Mouse (Mus musculus): ENCODE results near the gene Tcf12. TPM values are rescaled to one million over a fixed set of nuclear protein-coding genes. Genes with fewer than 3 reads are reported as not detected.

Tcf12 gene
- total RNA-seq (2021): 10 to 100 TPM; 38.9 to 48.0 TPM
- long read RNA-seq, experiment 1, full-length matches to known transcripts: 14 of 38 reads
- long read RNA-seq, experiment 1, partial matches to known transcripts: 3 of 38 reads
- long read RNA-seq, experiment 1, other reads (novel, unspliced or antisense): 21 of 38 reads
- long read RNA-seq, experiment 2, full-length matches to known transcripts: 15 of 28 reads
- long read RNA-seq, experiment 2, partial matches to known transcripts: 3 of 28 reads
- long read RNA-seq, experiment 2, other reads (novel, unspliced or antisense): 10 of 28 reads

- Histone ChIP-seq H3K27ac (peak within 1 kb of the TSS; percentile 94), H3K4me3 (peak within 1 kb of the TSS; percentile 97)
- no peak for TF ChIP-seq CTCF (IDR thresholded peaks at IDR 0.05)
- peak; percentile 83 to 86 for DNase-seq (ENCODE audit: extremely low spot score in 1 of 2, low spot score in 2 of 2)
- intact Hi-C loops (cut with DNase I): loop anchor here (1.0 to 10.0 kb wide), 5 partner anchors 21 to 277 kb away; partner anchors contain the start of gene Zfp280d
Measured at GRCm38 (mm10) chr9:72111622-72112550, at the start of gene Tcf12. Tcf12 (minus strand) TSS chr9:72111871.

DNA sequence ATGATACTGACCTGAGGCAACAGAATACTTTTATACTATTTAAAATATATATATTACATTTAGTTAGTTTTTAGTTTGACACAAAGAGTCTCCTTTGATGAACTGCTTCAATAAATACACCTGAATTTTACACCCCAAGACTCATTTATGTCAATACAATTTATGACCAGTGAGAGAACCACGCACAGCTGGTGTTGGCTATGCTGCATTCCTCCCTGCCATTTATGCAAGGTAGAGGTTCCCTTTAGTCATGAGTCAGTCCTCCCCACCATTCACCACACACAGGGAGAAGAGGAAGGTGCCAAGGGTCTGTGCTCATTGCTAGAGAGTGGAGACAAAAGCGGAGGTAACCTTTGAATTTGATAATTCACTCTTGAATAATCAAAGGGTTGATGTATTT is 46.7 kb upstream of the Tcf12 start:
- no peak for DNase-seq (ENCODE audit: extremely low spot score in 1 of 2, low spot score in 2 of 2)
- H3K27ac ChIP-seq: no peak overlapping the region
- intact Hi-C loops (cut with DNase I): no loop called here
- H3K4me3 ChIP-seq: no peak overlapping the region
- no peak for TF ChIP-seq CTCF (IDR thresholded peaks at IDR 0.05)

DNA sequence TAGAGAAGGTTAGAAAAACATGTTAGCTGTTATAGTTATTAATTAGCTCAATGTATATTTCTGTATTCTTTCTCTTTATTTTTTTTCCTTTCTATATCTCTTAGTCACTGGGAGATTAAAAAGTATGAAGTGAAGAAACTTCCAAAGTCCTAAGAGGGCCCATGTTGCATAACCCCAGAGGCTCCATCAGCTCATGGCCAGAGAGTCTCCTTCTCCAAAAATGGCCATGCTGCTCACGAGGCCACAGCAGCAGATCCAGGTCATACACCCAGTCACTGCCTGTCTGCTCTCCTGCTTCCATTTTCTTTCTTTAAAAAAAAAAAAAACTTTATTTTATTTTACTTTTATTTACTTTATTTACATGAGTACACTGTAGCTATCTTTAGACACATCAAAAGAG is 45.4 kb upstream of the Tcf12 start:
- no peak overlapping the region for H3K27ac ChIP-seq
- intact Hi-C loops (cut with DNase I): no loop called here
- DNase-seq (ENCODE audit: extremely low spot score in 1 of 2, low spot score in 2 of 2): no peak
- TF ChIP-seq CTCF (IDR thresholded peaks at IDR 0.05): no peak
- no peak overlapping the region for H3K4me3 ChIP-seq

DNA sequence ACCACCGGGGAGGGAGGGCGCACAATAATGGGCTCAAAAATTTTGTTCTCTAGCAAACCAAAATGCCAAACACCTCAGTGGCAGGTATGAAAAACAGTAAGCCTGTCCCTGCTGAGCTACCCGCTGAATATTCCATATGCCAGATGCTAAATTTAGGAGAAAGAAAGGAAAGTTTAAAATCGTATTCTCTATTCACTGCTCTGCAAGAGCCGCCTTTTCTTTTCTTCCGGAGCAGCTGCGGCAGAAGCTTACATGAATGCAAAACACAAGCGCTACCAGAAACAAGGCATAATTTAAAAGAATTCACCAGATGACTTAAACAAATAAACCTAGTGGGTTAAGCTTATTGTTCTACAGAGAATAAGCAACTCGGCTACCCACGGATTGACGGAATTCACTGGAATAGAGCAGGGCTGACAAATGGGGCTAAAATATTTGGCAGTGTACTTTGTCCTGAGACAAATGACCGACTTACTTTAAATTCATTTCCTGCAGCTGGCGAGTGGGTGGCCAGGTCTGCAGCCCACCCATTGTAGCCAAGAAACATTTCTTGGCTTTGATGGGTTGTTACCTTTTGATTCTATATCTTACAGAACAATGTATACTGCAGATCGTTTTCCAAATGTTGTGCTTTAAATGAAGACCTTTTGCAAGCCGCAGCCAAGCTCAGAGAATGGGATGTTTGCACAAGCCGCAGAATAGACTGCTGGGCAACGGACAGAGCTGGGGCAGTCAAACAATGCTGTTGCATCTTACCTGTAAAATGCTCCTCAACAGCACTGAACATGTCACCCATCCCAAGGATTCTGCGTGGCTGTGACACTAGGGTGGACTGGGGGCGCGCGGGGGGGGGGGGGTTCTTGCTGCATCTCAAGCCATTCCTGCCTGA is 43.8 kb upstream of the Tcf12 start:
- peak overlapping the region; percentile 39 for H3K4me3 ChIP-seq
- peak in 1 of 2 experiments; percentile 15 for DNase-seq (ENCODE audit: extremely low spot score in 1 of 2, low spot score in 2 of 2)
- TF ChIP-seq CTCF (IDR thresholded peaks at IDR 0.05): no peak
- intact Hi-C loops (cut with DNase I): loop anchor here (1.0 to 2.0 kb wide), 2 partner anchors 41 to 44 kb away; partner anchors contain the start of gene Tcf12
- H3K27ac ChIP-seq: peak overlapping the region; percentile 75

DNA sequence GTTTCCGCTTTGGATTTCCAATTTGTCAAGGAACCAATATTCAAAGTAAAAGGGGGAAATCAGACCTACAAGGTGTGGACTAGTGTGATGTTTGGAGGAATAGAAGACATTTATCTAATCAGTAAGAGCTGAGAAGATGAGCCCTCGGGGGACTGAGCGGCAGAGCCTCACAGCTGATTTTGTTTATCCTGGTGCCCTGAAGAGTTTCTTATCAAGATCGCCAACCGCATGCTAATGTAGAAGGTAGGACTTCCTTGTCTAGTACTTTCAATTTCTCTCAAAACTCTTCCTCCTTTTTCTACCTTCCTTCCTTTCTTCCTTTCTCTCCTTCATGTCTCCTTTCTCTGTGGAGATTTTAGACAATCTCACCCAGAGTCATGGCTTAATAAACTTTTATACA is 32.5 kb upstream of the Tcf12 start:
- no peak for TF ChIP-seq CTCF (IDR thresholded peaks at IDR 0.05)
- no peak for DNase-seq (ENCODE audit: extremely low spot score in 1 of 2, low spot score in 2 of 2)
- H3K27ac ChIP-seq: no peak overlapping the region

GRCm38 (mm10) chr9:72137899-72138298 is 26.2 kb upstream of the Tcf12 start:
- DNase-seq (ENCODE audit: extremely low spot score in 1 of 2, low spot score in 2 of 2): no peak
- H3K27ac ChIP-seq: no peak overlapping the region
- TF ChIP-seq CTCF (IDR thresholded peaks at IDR 0.05): no peak
- intact Hi-C loops (cut with DNase I): no loop called here
- no peak overlapping the region for H3K4me3 ChIP-seq

More for the DNA sequence above, 32.5 kb upstream of the Tcf12 start:
- intact Hi-C loops (cut with DNase I): no loop called here
- H3K4me3 ChIP-seq: no peak overlapping the region

DNA sequence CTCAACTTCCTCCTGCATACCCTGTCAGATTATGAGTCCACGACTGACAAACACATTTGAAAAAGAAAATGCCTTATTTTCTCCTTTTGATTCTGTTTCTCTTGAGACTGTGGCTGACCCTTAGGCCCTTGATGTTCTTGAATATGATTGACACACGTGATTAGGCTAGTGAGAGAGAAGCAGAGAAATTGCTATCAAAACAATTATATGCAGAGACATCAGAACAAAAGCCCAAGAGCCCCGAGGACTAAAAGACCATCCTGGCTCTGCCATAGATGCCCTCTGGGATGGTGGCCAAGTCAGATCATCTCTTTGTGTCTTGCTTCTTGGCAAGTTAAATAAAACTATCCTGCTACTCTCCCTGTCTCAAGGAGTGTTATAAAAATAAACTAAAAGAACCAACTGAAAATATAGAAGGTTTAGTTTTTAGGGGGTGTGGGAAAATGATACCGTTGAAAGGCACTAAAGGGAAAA is 22.1 kb upstream of the Tcf12 start:
- DNase-seq (ENCODE audit: extremely low spot score in 1 of 2, low spot score in 2 of 2): no peak
- H3K4me3 ChIP-seq: peak overlapping the region; percentile 70
- TF ChIP-seq CTCF (IDR thresholded peaks at IDR 0.05): no peak
- H3K27ac ChIP-seq: peak overlapping the region; percentile 94
- intact Hi-C loops (cut with DNase I): loop anchor here (1.0 kb wide), 2 partner anchors 23 to 141 kb away; partner anchors contain the start of gene Tcf12

DNA sequence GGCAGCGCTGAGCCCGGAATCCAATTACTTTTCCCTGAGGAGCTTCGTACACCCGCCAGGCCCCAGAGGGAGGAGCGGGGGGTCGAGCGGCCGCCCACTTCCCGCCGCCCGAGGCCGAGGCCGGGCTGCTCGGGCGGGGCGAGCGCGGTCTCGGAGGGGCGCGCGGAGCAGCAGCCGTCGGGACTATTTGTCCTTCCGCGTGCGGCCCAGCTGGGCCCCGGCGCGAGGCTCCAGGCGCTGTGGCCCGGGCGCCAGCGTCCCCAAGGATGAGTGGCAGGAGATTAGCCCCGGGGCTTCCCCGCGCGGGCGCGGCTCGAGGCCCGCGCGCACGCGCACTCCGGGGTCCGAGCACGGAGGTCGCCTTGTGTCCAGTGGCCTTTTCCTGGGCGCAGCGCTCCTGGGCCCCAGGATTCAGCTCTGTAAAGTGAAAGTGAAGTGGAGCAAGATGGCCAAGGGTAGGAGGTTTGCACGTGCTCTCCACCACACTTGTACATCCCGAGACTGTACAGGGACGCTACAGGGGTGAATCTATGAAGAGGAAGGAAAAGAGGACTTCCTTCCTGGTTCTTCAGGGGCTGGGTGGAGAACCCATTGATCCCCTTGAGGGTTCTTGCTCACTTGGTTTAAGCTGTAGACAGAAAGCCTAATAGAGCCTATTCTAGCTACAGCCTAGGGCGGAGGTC is 21.6 kb upstream of the Tcf12 start:
- intact Hi-C loops (cut with DNase I): loop anchor here (1.0 kb wide), 2 partner anchors 22 to 142 kb away; partner anchors contain the start of gene Tcf12

GRCm38 (mm10) chr9:72132728-72133088 is 21.0 kb upstream of the Tcf12 start:
- no peak for TF ChIP-seq CTCF (IDR thresholded peaks at IDR 0.05)
- peak overlapping the region; percentile 70 for H3K4me3 ChIP-seq
- no peak for DNase-seq (ENCODE audit: extremely low spot score in 1 of 2, low spot score in 2 of 2)
- intact Hi-C loops (cut with DNase I): loop anchor here (1.0 kb wide), 2 partner anchors 21 to 143 kb away; partner anchors contain the start of gene Tcf12
- H3K27ac ChIP-seq: peak overlapping the region; percentile 94

More for the DNA sequence above, 21.6 kb upstream of the Tcf12 start:
- Histone ChIP-seq H3K4me3 (peak overlapping the region; percentile 70), H3K27ac (peak overlapping the region; percentile 94)
- no peak for TF ChIP-seq CTCF (IDR thresholded peaks at IDR 0.05)
- peak; percentile 81 to 86 for DNase-seq (ENCODE audit: extremely low spot score in 1 of 2, low spot score in 2 of 2)

- no peak overlapping the region for H3K27ac ChIP-seq
- intact Hi-C loops (cut with DNase I): no loop called here
- DNase-seq (ENCODE audit: extremely low spot score in 1 of 2, low spot score in 2 of 2): no peak
- no peak overlapping the region for H3K4me3 ChIP-seq
- no peak for TF ChIP-seq CTCF (IDR thresholded peaks at IDR 0.05)
Measured at GRCm38 (mm10) chr9:72129884-72130283, 18.2 kb upstream of the Tcf12 start.

Measured in left cerebral cortex, adult 2 months (tissue).